Mouse (Mus musculus) liver, embryonic 16.5 days (tissue): ENCODE measurements around the gene Isca2. TPM values are rescaled to one million over a fixed set of nuclear protein-coding genes. Genes with fewer than 3 reads are reported as not detected.
A peak's percentile ranks its signal among the peaks of the same experiment; 100 is the strongest.

Experiments
- ATAC-seq: fragments of 200-750 bp; cut with Nextera tagmentation; 2 replicates; pipeline ENCODE4 v1.8.0; 2017; ENCODE audit warnings: low read depth, mild to moderate bottlenecking, moderate number of reproducible peaks, moderate library complexity
- H3K27ac ChIP-seq: fragments of 300-500 bp; sonication (generic); 2 replicates; pipeline ENCODE4 v1.5.1; 2014; ENCODE audit warnings: mild to moderate bottlenecking, low read length
- H3K27me3 ChIP-seq: fragments of 300-500 bp; sonication (generic); 2 replicates; pipeline ENCODE4 v1.6.1; 2014; ENCODE audit warnings: low read depth, low read length, mixed read lengths; ENCODE audit not compliant: control insufficient read depth, insufficient read depth
- H3K36me3 ChIP-seq: fragments of 300-500 bp; sonication (generic); 2 replicates; pipeline ENCODE4 v1.6.1; 2014; ENCODE audit warnings: mild to moderate bottlenecking; ENCODE audit not compliant: control insufficient read depth, insufficient read depth
- H3K4me1 ChIP-seq: fragments of 300-500 bp; sonication (generic); 2 replicates; pipeline ENCODE4 v1.6.1; 2014; ENCODE audit warnings: low read depth, low read length, mixed read lengths; ENCODE audit not compliant: control insufficient read depth
- H3K4me2 ChIP-seq: fragments of 300-500 bp; sonication (generic); 2 replicates; pipeline ENCODE4 v1.6.1; 2014; ENCODE audit warnings: low read depth, low read length, mixed read lengths
- H3K4me3 ChIP-seq: fragments of 300-500 bp; sonication (generic); 2 replicates; pipeline ENCODE4 v1.5.1; 2014; ENCODE audit warnings: low read depth, mild to moderate bottlenecking, low read length
- H3K9ac ChIP-seq: fragments of 300-500 bp; sonication (generic); 2 replicates; pipeline ENCODE4 v1.6.1; 2014; ENCODE audit warnings: low read depth, low read length
- H3K9me3 ChIP-seq: fragments of 300-500 bp; sonication (generic); replicated peaks from 2 replicates; pipeline ENCODE4 v1.6.1; 2016; ENCODE audit warnings: low read length; ENCODE audit not compliant: control insufficient read depth
- WGBS: fragments of 180-500 bp; shearing (Covaris S2); extraction: QIAGEN DNeasy Blood & Tissue Kit; methylation state at CpG from one replicate; pipeline ENCODE4 v1.1.7; 2014; ENCODE audit not compliant: insufficient replicate concordance; 5-methylcytosine and 5-hydroxymethylcytosine counted together
- polyA plus RNA-seq: library from polyadenylated mRNA; unstranded; fragments of >200 nt; fragmentation: Nextera tagmentation; extraction: Ambion mirVana; gene quantifications from 2 replicates; pipeline ENCODE4 v1.2.1, GENCODE M21; 2015

Gene Isca2
- 94.7 and 96.2 TPM in 2 replicates for polyA plus RNA-seq

DNA sequence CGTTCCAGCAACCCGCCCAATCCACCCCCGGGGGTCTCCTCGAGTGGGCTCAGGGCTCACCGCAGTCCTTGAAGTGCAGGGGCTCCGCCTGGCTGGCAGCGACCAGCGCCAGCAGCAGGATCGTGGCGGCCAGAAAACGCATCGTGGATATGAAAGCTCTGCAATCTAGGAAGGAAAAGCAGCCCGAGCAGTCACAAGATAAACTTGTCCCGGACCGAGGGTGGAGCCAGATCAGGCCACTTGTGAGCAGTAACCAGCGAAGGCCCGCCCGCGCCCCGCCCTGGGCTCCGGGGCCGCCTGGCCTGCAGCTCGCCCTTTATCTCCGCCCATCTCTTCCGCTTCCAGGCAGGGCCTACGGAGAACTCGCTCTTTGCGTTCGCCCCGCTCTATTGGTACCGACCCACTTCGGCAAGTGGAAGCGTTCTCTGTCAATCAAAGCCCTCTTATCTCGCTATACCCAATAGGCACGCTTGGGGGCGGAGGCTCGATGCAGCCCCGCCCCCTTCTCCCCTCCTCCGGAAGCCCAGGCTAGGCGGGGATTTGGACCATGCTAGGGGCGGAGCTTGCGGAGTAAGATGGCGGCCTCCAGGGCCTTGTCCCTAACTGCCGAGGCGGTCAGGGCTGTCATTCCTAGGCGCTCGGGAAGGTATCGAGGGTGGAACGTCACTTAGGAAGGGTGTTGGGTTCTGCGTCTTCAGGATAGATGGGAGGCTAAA, at the start of gene Isca2, which contains the start of gene Npc2:
Gene Isca2 (plus strand): TSS at position 526 of the 716 bp plus-strand sequence.
Gene Npc2 (minus strand): TSS at position 427 of the 716 bp plus-strand sequence.
- no peaks in the 10 kb centered on the region for H3K27me3 ChIP-seq
- peak within 1 kb of the TSS; percentile 98 for H3K27ac ChIP-seq
- peak within 1 kb of the TSS; percentile 94 for H3K4me2 ChIP-seq
- ATAC-seq = peak; percentile 98
- WGBS = under 1% methylated on average over 50 of the region's 50 CpGs
- no peaks in the 10 kb centered on the region for H3K9me3 ChIP-seq
- H3K9ac ChIP-seq = peak within 1 kb of the TSS; percentile 89
- H3K36me3 ChIP-seq = no peaks in the 10 kb centered on the region
- H3K4me1 ChIP-seq = peaks cover 36% of the 10 kb centered on the region
- H3K4me3 ChIP-seq = peak within 1 kb of the TSS; percentile 86

DNA sequence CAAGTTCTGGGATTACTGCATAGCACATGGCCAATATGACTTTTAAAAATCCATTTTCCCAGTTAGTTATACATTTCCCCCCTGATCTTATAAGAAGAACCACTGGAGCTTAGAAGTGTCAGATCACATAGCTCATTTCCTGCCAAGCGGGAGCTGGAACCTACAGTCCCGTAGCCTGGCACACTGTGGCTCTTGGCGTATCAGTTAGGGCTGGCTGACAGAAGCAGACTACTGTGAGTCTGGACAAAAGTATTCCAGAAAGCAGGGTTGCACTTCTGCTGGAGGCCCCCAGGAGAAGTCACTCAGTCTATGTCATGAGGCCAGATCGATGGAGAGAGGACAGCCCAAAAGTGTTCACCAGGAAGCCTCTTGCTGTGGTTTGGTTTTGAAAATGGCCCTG, 46.7 kb upstream of the Isca2 start:
- Histone ChIP-seq H3K4me2 (no peak overlapping the region), H3K4me3 (no peak overlapping the region), H3K36me3 (no peaks in the 10 kb centered on the region), H3K27me3 (no peaks in the 10 kb centered on the region), H3K9me3 (no peaks in the 10 kb centered on the region), H3K27ac (no peak overlapping the region), H3K9ac (no peak overlapping the region), H3K4me1 (no peaks in the 10 kb centered on the region)
- no peak for ATAC-seq
- WGBS = 63% methylated on average over 4 of the region's 4 CpGs

- H3K9me3 ChIP-seq = no peaks in the 10 kb centered on the region
- WGBS = 50% methylated on average over 4 of the region's 4 CpGs
- H3K4me1 ChIP-seq = no peaks in the 10 kb centered on the region
- no peak overlapping the region for H3K9ac ChIP-seq
- no peak overlapping the region for H3K4me3 ChIP-seq
- ATAC-seq = no peak
- H3K4me2 ChIP-seq = no peak overlapping the region
- no peak overlapping the region for H3K27ac ChIP-seq
- H3K36me3 ChIP-seq = no peaks in the 10 kb centered on the region
- H3K27me3 ChIP-seq = no peaks in the 10 kb centered on the region
Measured at GRCm38 (mm10) chr12:84726986-84727385, 46.1 kb upstream of the Isca2 start.

DNA sequence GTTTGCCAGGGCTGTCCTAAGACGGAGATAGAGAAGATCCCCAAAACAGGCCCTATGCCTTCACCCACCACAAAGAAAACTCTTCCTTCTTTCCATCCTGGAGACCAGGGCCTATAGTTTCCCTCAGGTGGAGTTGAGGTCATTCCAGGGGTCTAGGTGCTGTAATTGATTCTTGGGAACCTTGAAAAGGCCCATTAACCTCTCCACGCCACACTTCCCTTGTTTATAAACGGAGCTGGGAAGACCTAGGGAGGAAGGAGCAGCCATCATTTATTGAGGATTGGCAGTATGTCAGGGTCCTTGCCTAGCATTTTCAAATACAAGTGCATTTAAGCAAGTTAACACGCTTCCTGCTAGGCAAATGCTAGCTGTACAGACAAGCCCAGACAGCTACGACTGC, 45.6 kb upstream of the Isca2 start:
- Histone ChIP-seq H3K4me1 (no peaks in the 10 kb centered on the region), H3K4me3 (no peak overlapping the region), H3K27ac (no peak overlapping the region), H3K27me3 (no peaks in the 10 kb centered on the region), H3K9me3 (no peaks in the 10 kb centered on the region), H3K4me2 (no peak overlapping the region), H3K9ac (no peak overlapping the region), H3K36me3 (no peaks in the 10 kb centered on the region)
- 61% methylated on average over 5 of the region's 5 CpGs for WGBS
- ATAC-seq = no peak

DNA sequence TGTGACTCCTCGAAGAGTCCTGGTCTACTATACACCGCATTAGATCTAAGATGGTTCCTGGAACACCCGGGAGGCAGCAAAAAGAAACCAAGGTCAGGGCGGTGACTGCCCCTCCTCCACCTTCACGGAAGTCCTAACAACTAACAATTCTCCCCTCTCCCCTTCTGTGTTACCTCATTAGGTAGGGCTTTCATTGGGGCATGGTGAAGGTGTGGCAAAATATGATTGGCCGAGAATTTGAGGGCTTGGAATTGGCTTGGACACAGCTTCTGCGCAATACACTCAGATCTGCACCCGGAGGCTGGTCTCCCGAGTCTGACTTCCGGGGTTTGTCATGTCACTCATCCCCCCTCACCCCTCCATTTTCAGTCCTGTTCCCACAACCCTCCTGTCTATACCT, 44.6 kb upstream of the Isca2 start:
- Histone ChIP-seq H3K4me3 (no peak overlapping the region), H3K36me3 (no peaks in the 10 kb centered on the region), H3K27ac (no peak overlapping the region), H3K9me3 (no peaks in the 10 kb centered on the region), H3K4me1 (no peaks in the 10 kb centered on the region), H3K27me3 (no peaks in the 10 kb centered on the region), H3K4me2 (no peak overlapping the region), H3K9ac (no peak overlapping the region)
- ATAC-seq = no peak
- 82% methylated on average over 10 of the region's 10 CpGs for WGBS

GRCm38 (mm10) chr12:84733366-84733765, 39.7 kb upstream of the Isca2 start:
- no peak for ATAC-seq
- WGBS = 52% methylated on average over 13 of the region's 13 CpGs

GRCm38 (mm10) chr12:84743496-84743895, 29.6 kb upstream of the Isca2 start:
- no peaks in the 10 kb centered on the region for H3K4me1 ChIP-seq
- no peak overlapping the region for H3K27ac ChIP-seq
- ATAC-seq = no peak
- H3K4me3 ChIP-seq = no peak overlapping the region
- no peaks in the 10 kb centered on the region for H3K9me3 ChIP-seq
- no peak overlapping the region for H3K4me2 ChIP-seq
- no peaks in the 10 kb centered on the region for H3K36me3 ChIP-seq
- H3K9ac ChIP-seq = no peak overlapping the region
- H3K27me3 ChIP-seq = no peaks in the 10 kb centered on the region
- 78% methylated on average over 10 of the region's 10 CpGs for WGBS

More at GRCm38 (mm10) chr12:84733366-84733765, 39.7 kb upstream of the Isca2 start:
- H3K9me3 ChIP-seq = no peaks in the 10 kb centered on the region
- H3K4me3 ChIP-seq = no peak overlapping the region
- no peaks in the 10 kb centered on the region for H3K36me3 ChIP-seq
- H3K9ac ChIP-seq = no peak overlapping the region
- no peaks in the 10 kb centered on the region for H3K4me1 ChIP-seq
- no peak overlapping the region for H3K27ac ChIP-seq
- H3K4me2 ChIP-seq = no peak overlapping the region
- no peaks in the 10 kb centered on the region for H3K27me3 ChIP-seq

GRCm38 (mm10) chr12:84745700-84746099, 27.4 kb upstream of the Isca2 start:
- H3K4me3 ChIP-seq = no peak overlapping the region
- no peaks in the 10 kb centered on the region for H3K9me3 ChIP-seq
- no peaks in the 10 kb centered on the region for H3K27me3 ChIP-seq
- 63% methylated on average over 4 of the region's 4 CpGs for WGBS
- no peak overlapping the region for H3K4me2 ChIP-seq
- no peak overlapping the region for H3K27ac ChIP-seq
- no peak overlapping the region for H3K9ac ChIP-seq
- no peaks in the 10 kb centered on the region for H3K36me3 ChIP-seq
- ATAC-seq = no peak
- H3K4me1 ChIP-seq = no peaks in the 10 kb centered on the region

GRCm38 (mm10) chr12:84748134-84748533, 24.9 kb upstream of the Isca2 start:
- peak; percentile 30; the same call in 1 of the 2 replicates for ATAC-seq
- WGBS = 27% methylated on average over 3 of the region's 3 CpGs
- H3K4me1 ChIP-seq = no peaks in the 10 kb centered on the region
- no peak overlapping the region for H3K9ac ChIP-seq
- no peaks in the 10 kb centered on the region for H3K36me3 ChIP-seq
- no peak overlapping the region for H3K4me2 ChIP-seq
- no peak overlapping the region for H3K4me3 ChIP-seq
- H3K9me3 ChIP-seq = no peaks in the 10 kb centered on the region
- H3K27me3 ChIP-seq = no peaks in the 10 kb centered on the region
- H3K27ac ChIP-seq = no peak overlapping the region
